Mouse (Mus musculus): ENCODE measurements around the gene Hivep3.

GRCm38 (mm10) chr4:119786721-119787120 is 53.1 kb downstream of the Hivep3 start:
- TF ChIP-seq CTCF (IDR thresholded peaks at IDR 0.05; ENCODE audit: low read depth) (no peak), EP300 (optimal IDR thresholded peaks at IDR 0.05) (no peak)
